Mouse (Mus musculus): ENCODE data around the gene Stxbp5. TPM values are rescaled to one million over a fixed set of nuclear protein-coding genes. Genes with fewer than 3 reads are reported as not detected.

The Stxbp5 gene
- polyA plus RNA-seq, 1 experiment = 21.0 TPM

GRCm38 (mm10) chr10:9846408-9846807 is 54.5 kb downstream of the Stxbp5 start:
- TF ChIP-seq POLR2A (IDR thresholded peaks at IDR 0.05; ENCODE audit: borderline replicate concordance, extremely low read depth, insufficient read depth, insufficient read length, poor library complexity, severe bottlenecking) (no peak), CTCF (IDR thresholded peaks at IDR 0.05; ENCODE audit: borderline replicate concordance, extremely low read depth, insufficient read depth, insufficient read length) (no peak)
- no peak for DNase-seq (ENCODE audit: low read depth)

DNA sequence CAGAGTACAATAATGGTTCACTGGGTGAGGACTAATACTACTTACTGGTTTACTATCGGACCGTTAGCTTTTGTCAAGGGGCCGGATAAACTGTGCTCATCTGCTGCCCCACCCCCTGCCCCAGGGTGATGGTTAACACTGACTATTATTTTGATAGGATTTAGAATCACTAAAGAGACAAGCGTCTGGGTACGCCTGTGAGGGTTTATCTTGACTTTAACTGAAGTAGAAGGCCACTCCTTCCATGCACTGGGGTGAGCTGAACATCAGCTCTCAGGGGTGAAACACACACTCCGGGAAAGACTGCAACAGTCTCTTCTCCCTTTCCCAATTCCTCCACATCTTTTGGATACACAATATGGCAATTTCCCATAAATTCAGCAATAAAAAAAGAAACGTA is 61.5 kb downstream of the Stxbp5 start:
- TF ChIP-seq POLR2A (IDR thresholded peaks at IDR 0.05; ENCODE audit: borderline replicate concordance, extremely low read depth, insufficient read depth, insufficient read length, poor library complexity, severe bottlenecking) (no peak), CTCF (IDR thresholded peaks at IDR 0.05; ENCODE audit: borderline replicate concordance, extremely low read depth, insufficient read depth, insufficient read length) (no peak)
- no peak for DNase-seq (ENCODE audit: low read depth)

GRCm38 (mm10) chr10:9834986-9835385 is 65.9 kb downstream of the Stxbp5 start:
- TF ChIP-seq POLR2A (IDR thresholded peaks at IDR 0.05; ENCODE audit: borderline replicate concordance, extremely low read depth, insufficient read depth, insufficient read length, poor library complexity, severe bottlenecking) (no peak), CTCF (IDR thresholded peaks at IDR 0.05; ENCODE audit: borderline replicate concordance, extremely low read depth, insufficient read depth, insufficient read length) (no peak)
- no peak for DNase-seq (ENCODE audit: low read depth)

- DNase-seq (ENCODE audit: low read depth) = peak; percentile 34
Observed at GRCm38 (mm10) chr10:9832937-9833336, 67.9 kb downstream of the Stxbp5 start.

DNA sequence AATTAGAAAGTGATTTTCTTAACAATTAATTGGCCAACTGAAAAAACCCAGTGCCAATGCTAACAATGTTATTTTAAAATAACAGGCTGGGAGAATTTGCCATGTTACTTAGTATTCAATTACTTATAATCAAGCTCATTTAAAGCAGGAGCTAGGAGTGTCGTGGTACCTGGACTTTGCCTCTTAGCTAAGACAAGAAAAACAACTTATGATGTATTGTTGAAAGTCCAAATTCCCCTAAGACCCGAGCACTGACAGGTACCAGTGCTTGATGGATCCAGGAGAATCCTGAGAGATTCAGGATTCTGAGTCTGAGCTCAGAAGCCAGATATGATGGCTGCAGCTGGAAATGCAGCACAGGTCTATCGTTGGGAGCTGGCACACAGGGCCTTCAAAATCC is 71.1 kb downstream of the Stxbp5 start:
- TF ChIP-seq POLR2A (IDR thresholded peaks at IDR 0.05; ENCODE audit: borderline replicate concordance, extremely low read depth, insufficient read depth, insufficient read length, poor library complexity, severe bottlenecking) (no peak), CTCF (IDR thresholded peaks at IDR 0.05; ENCODE audit: borderline replicate concordance, extremely low read depth, insufficient read depth, insufficient read length) (no peak)
- no peak for DNase-seq (ENCODE audit: low read depth)

More at GRCm38 (mm10) chr10:9832937-9833336, 67.9 kb downstream of the Stxbp5 start:
- TF ChIP-seq CTCF (IDR thresholded peaks at IDR 0.05; ENCODE audit: borderline replicate concordance, extremely low read depth, insufficient read depth, insufficient read length) = no peak
- no peak for TF ChIP-seq POLR2A (IDR thresholded peaks at IDR 0.05; ENCODE audit: borderline replicate concordance, extremely low read depth, insufficient read depth, insufficient read length, poor library complexity, severe bottlenecking)

GRCm38 (mm10) chr10:9821299-9821698 is 79.6 kb downstream of the Stxbp5 start:
- no peak for TF ChIP-seq CTCF (IDR thresholded peaks at IDR 0.05; ENCODE audit: borderline replicate concordance, extremely low read depth, insufficient read depth, insufficient read length)
- no peak for TF ChIP-seq POLR2A (IDR thresholded peaks at IDR 0.05; ENCODE audit: borderline replicate concordance, extremely low read depth, insufficient read depth, insufficient read length, poor library complexity, severe bottlenecking)
- peak; percentile 15 for DNase-seq (ENCODE audit: low read depth)

GRCm38 (mm10) chr10:9818574-9818973 is 82.3 kb downstream of the Stxbp5 start:
- no peak for TF ChIP-seq CTCF (IDR thresholded peaks at IDR 0.05; ENCODE audit: borderline replicate concordance, extremely low read depth, insufficient read depth, insufficient read length)
- no peak for DNase-seq (ENCODE audit: low read depth)

DNA sequence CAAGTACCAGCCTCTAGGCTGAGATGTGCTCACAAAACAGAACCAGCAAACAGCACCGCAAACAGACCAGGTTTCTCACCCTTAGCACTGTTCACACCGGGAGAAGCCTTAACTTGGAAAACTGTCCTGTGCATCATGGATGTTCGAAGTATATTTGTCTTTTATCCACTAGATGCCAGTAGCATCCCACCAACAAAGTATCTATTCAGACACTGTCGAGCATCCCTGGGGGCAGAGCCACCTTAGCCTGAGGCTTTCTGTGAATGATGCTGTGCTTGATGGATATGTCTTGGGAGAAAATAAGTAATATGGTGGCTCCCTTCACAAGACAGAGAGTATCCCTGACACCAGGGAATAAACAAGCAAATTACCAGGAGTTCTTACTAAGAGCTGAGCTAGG is 87.0 kb downstream of the Stxbp5 start:
- TF ChIP-seq POLR2A (IDR thresholded peaks at IDR 0.05; ENCODE audit: borderline replicate concordance, extremely low read depth, insufficient read depth, insufficient read length, poor library complexity, severe bottlenecking) = no peak
- TF ChIP-seq CTCF (IDR thresholded peaks at IDR 0.05; ENCODE audit: borderline replicate concordance, extremely low read depth, insufficient read depth, insufficient read length) = peak; percentile 49; the same call in 1 of the 2 replicates
- peak; percentile 78 for DNase-seq (ENCODE audit: low read depth)

DNA sequence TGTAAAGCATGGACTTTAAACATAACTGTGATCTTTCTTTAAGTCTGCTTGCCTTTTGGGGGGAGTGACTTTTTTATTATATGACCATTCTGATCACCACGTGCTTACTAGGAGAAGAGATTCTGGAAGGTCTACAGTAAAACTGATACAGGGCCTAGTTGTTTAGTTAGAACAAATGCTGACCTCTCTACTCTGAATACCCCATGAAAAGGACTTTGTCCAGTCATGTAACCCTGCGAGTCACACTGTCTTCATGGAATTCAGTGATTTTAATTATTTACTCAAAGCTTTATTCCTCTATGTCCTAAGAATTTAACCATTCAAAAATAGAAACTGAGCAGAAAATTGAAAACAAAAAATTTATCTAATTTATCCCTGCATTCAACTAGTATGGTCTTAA is 93.3 kb downstream of the Stxbp5 start:
- TF ChIP-seq CTCF (IDR thresholded peaks at IDR 0.05; ENCODE audit: borderline replicate concordance, extremely low read depth, insufficient read depth, insufficient read length) = no peak
- no peak for TF ChIP-seq POLR2A (IDR thresholded peaks at IDR 0.05; ENCODE audit: borderline replicate concordance, extremely low read depth, insufficient read depth, insufficient read length, poor library complexity, severe bottlenecking)
- DNase-seq (ENCODE audit: low read depth) = no peak

GRCm38 (mm10) chr10:9805341-9805740 is 95.5 kb downstream of the Stxbp5 start:
- peak; percentile 64 for DNase-seq (ENCODE audit: low read depth)
- TF ChIP-seq POLR2A (IDR thresholded peaks at IDR 0.05; ENCODE audit: borderline replicate concordance, extremely low read depth, insufficient read depth, insufficient read length, poor library complexity, severe bottlenecking) (no peak), CTCF (IDR thresholded peaks at IDR 0.05; ENCODE audit: borderline replicate concordance, extremely low read depth, insufficient read depth, insufficient read length) (no peak)

DNA sequence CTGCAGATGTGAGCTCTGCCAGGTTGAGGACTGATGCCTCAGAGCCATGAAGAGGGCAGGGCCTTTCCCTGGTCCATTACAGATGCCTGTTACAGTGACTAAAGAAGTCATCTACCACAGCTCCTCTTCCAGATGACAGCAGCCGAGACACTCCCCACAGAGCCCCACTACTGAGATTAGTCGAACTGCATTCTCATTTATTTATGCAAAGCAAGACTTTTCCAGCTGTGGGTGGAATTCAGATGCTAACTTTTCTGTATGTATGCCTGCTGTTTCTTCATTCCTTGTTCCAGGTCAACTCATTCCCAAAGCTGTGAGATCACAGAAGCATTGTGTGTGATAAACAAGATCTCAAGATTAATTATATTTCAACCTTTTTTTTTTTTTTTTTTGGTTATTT is 97.8 kb downstream of the Stxbp5 start:
- DNase-seq (ENCODE audit: low read depth) = no peak
- TF ChIP-seq POLR2A (IDR thresholded peaks at IDR 0.05; ENCODE audit: borderline replicate concordance, extremely low read depth, insufficient read depth, insufficient read length, poor library complexity, severe bottlenecking) = no peak
- no peak for TF ChIP-seq CTCF (IDR thresholded peaks at IDR 0.05; ENCODE audit: borderline replicate concordance, extremely low read depth, insufficient read depth, insufficient read length)

DNA sequence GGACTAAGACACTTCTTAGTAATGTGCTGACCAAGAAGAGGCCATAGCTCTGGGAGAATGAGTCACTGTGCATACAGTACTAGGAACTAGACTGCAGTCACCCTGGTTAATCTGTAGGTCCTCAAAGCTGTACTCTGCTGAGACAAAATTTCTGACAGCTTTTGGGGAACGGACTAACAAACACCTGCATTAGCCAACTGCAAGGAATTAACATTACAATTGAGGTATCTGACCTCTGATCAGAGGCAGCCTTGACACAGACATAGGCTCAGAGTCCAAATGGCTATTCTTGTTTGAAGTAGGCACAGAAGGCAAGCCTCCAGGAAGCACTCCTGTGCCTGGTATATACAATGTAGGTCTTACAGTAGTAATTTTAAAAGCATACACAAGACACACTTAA is 99.3 kb downstream of the Stxbp5 start:
- TF ChIP-seq POLR2A (IDR thresholded peaks at IDR 0.05; ENCODE audit: borderline replicate concordance, extremely low read depth, insufficient read depth, insufficient read length, poor library complexity, severe bottlenecking) (no peak), CTCF (IDR thresholded peaks at IDR 0.05; ENCODE audit: borderline replicate concordance, extremely low read depth, insufficient read depth, insufficient read length) (no peak)
- no peak for DNase-seq (ENCODE audit: low read depth)

DNA sequence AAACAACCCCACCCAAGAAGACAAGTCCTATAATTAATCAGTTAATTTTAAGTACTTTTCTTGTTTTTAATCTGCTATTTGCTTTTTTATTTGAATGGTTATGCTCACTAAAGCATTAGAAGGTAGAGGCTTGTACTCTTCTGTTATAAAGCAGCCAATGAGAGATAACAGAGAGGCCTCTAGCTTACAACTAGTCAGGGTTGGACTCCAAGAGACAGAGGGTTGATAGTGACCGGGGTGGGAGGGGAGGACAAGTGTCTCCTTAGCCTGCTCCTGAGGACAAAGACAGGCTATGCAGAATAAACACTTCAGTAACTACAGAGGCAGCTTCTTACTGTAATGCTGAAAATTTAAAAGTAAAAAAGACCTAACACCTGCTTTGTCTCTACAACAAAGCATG is 101.8 kb downstream of the Stxbp5 start:
- no peak for DNase-seq (ENCODE audit: low read depth)
- TF ChIP-seq CTCF (IDR thresholded peaks at IDR 0.05; ENCODE audit: borderline replicate concordance, extremely low read depth, insufficient read depth, insufficient read length) (no peak), POLR2A (IDR thresholded peaks at IDR 0.05; ENCODE audit: borderline replicate concordance, extremely low read depth, insufficient read depth, insufficient read length, poor library complexity, severe bottlenecking) (no peak)
